Mouse (Mus musculus) splenic B cell, adult 2 months (primary cell): ENCODE data around the gene Clpb.
"Not testable (repeated sequence)": the region's sequence is repeated elsewhere in the genome, so short reads cannot be mapped to it uniquely, and the experiment has no call there.

Experiments used
- DNase-seq: peaks from one replicate; pipeline ENCODE4 v3.0.0-alpha.2; 2011; ENCODE audit warnings: low read depth, low spot score
- H3K27me3 ChIP-seq: 2 replicates; pipeline ENCODE4 v1.6.1; 2012; ENCODE audit warnings: mild to moderate bottlenecking, low read length, moderate library complexity, mixed read lengths; ENCODE audit not compliant: control insufficient read depth, poor library complexity, insufficient read depth, severe bottlenecking
- H3K36me3 ChIP-seq: 2 replicates; pipeline ENCODE4 v1.6.1; 2012; ENCODE audit warnings: mild to moderate bottlenecking, low read length, moderate library complexity, mixed read lengths; ENCODE audit not compliant: control insufficient read depth, poor library complexity, insufficient read depth, severe bottlenecking

The Clpb gene

GRCm38 (mm10) chr7:101663514-101664159 is at the start of gene Clpb:
TSS of gene Clpb (plus strand) at chr7:101663633.
- peak; percentile 91 for DNase-seq
- Histone ChIP-seq H3K27me3 (no peaks in the 10 kb centered on the region), H3K36me3 (no peaks in the 10 kb centered on the region)

- Histone ChIP-seq H3K27me3 (no peaks in the 10 kb centered on the region), H3K36me3 (no peaks in the 10 kb centered on the region)
- DNase-seq = no peak
Observed at GRCm38 (mm10) chr7:101615406-101615805, 48.0 kb upstream of the Clpb start.

- Histone ChIP-seq H3K36me3 (no peaks in the 10 kb centered on the region), H3K27me3 (no peaks in the 10 kb centered on the region)
- DNase-seq = no peak
Observed at GRCm38 (mm10) chr7:101616136-101616835, 47.1 kb upstream of the Clpb start.

- H3K36me3 ChIP-seq = no peaks in the 10 kb centered on the region
- H3K27me3 ChIP-seq = no peaks in the 10 kb centered on the region
- DNase-seq = no peak
Observed at GRCm38 (mm10) chr7:101617438-101618165, 45.8 kb upstream of the Clpb start.

- Histone ChIP-seq H3K36me3 (no peaks in the 10 kb centered on the region), H3K27me3 (no peaks in the 10 kb centered on the region)
- no peak for DNase-seq
Observed at GRCm38 (mm10) chr7:101618273-101618672, 45.2 kb upstream of the Clpb start.

GRCm38 (mm10) chr7:101620373-101620772 is 43.1 kb upstream of the Clpb start:
- peak; percentile 59 for DNase-seq
- H3K27me3 ChIP-seq = no peaks in the 10 kb centered on the region

GRCm38 (mm10) chr7:101621861-101622260 is 41.6 kb upstream of the Clpb start:
- H3K27me3 ChIP-seq, H3K36me3 ChIP-seq, DNase-seq: not testable (repeated sequence)

More at GRCm38 (mm10) chr7:101620373-101620772, 43.1 kb upstream of the Clpb start:
- H3K36me3 ChIP-seq = no peaks in the 10 kb centered on the region

- Histone ChIP-seq H3K27me3 (no peaks in the 10 kb centered on the region), H3K36me3 (no peaks in the 10 kb centered on the region)
- DNase-seq = no peak
Observed at GRCm38 (mm10) chr7:101624283-101624682, 39.1 kb upstream of the Clpb start.

- H3K27me3 ChIP-seq, DNase-seq, H3K36me3 ChIP-seq: not testable (repeated sequence)
Observed at GRCm38 (mm10) chr7:101627166-101627565, 36.3 kb upstream of the Clpb start.

GRCm38 (mm10) chr7:101628481-101628880 is 35.0 kb upstream of the Clpb start:
- Histone ChIP-seq H3K27me3 (no peaks in the 10 kb centered on the region), H3K36me3 (no peaks in the 10 kb centered on the region)
- no peak for DNase-seq

GRCm38 (mm10) chr7:101633629-101634177 is 29.7 kb upstream of the Clpb start:
- no peaks in the 10 kb centered on the region for H3K36me3 ChIP-seq
- DNase-seq = no peak
- H3K27me3 ChIP-seq = no peaks in the 10 kb centered on the region

- H3K36me3 ChIP-seq = no peaks in the 10 kb centered on the region
- H3K27me3 ChIP-seq = no peaks in the 10 kb centered on the region
- DNase-seq = no peak
Observed at GRCm38 (mm10) chr7:101634513-101634912, 28.9 kb upstream of the Clpb start.

- DNase-seq = no peak
- no peaks in the 10 kb centered on the region for H3K27me3 ChIP-seq
- H3K36me3 ChIP-seq = no peaks in the 10 kb centered on the region
Observed at GRCm38 (mm10) chr7:101636056-101636455, 27.4 kb upstream of the Clpb start.

- Histone ChIP-seq H3K27me3 (no peaks in the 10 kb centered on the region), H3K36me3 (no peaks in the 10 kb centered on the region)
- no peak for DNase-seq
Observed at GRCm38 (mm10) chr7:101643879-101644278, 19.6 kb upstream of the Clpb start.

GRCm38 (mm10) chr7:101649729-101650128 is 13.7 kb upstream of the Clpb start:
- no peaks in the 10 kb centered on the region for H3K36me3 ChIP-seq
- no peaks in the 10 kb centered on the region for H3K27me3 ChIP-seq
- no peak for DNase-seq
